Mouse (Mus musculus) CD8-positive naive resting alpha-beta T cell, adult 2 months (primary cell): ENCODE measurements around the gene Cyp3a13.
"Not testable (repeated sequence)": the region's sequence is repeated elsewhere in the genome, so short reads cannot be mapped to it uniquely, and the experiment has no call there.

Experiments
- DNase-seq, 2 experiments: peaks; one replicate each; pipeline ENCODE4 v3.0.0; 2022; ENCODE audit warnings: low read depth in 2 of 2, low spot score in 2 of 2

Cyp3a13 gene

GRCm38 (mm10) chr5:137921532-137921931 lies at the start of gene Cyp3a13:
Gene Cyp3a13, minus strand, starts transcription at chr5:137921619.
- DNase-seq: no peak

- no peak for DNase-seq
Measured at GRCm38 (mm10) chr5:137966492-137966891, 45.1 kb upstream of the Cyp3a13 start.

GRCm38 (mm10) chr5:137962945-137963344 lies 41.5 kb upstream of the Cyp3a13 start, which contains the start of gene Gjc3:
Gene Gjc3, minus strand, starts transcription at chr5:137963098.
- no peak for DNase-seq

- DNase-seq: no peak
Measured at GRCm38 (mm10) chr5:137956404-137956803, 35.0 kb upstream of the Cyp3a13 start.

- peak in 1 of 2 experiments; percentile 0 for DNase-seq
Measured at GRCm38 (mm10) chr5:137951218-137951617, 29.8 kb upstream of the Cyp3a13 start.

GRCm38 (mm10) chr5:137947303-137947702 lies 25.9 kb upstream of the Cyp3a13 start:
- no peak for DNase-seq

- no peak for DNase-seq
Measured at GRCm38 (mm10) chr5:137943133-137943532, 21.7 kb upstream of the Cyp3a13 start.

GRCm38 (mm10) chr5:137940948-137941347 lies 19.5 kb upstream of the Cyp3a13 start:
- DNase-seq: no peak

- DNase-seq: no peak
Measured at GRCm38 (mm10) chr5:137937238-137937637, 15.8 kb upstream of the Cyp3a13 start.

GRCm38 (mm10) chr5:137936486-137936885 lies 15.1 kb upstream of the Cyp3a13 start:
- DNase-seq: no peak

GRCm38 (mm10) chr5:137933934-137934333 lies 12.5 kb upstream of the Cyp3a13 start:
- DNase-seq: not testable (repeated sequence)

GRCm38 (mm10) chr5:137928439-137928838 lies 7.0 kb upstream of the Cyp3a13 start:
- no peak for DNase-seq

GRCm38 (mm10) chr5:137922171-137922570 lies 752 bp upstream of the Cyp3a13 start:
- DNase-seq: no peak

GRCm38 (mm10) chr5:137915550-137915949 lies 5.9 kb downstream of the Cyp3a13 start:
- no peak for DNase-seq

- no peak for DNase-seq
Measured at GRCm38 (mm10) chr5:137914508-137914907, 6.9 kb downstream of the Cyp3a13 start.

GRCm38 (mm10) chr5:137909564-137910262 lies 11.7 kb downstream of the Cyp3a13 start:
- DNase-seq: no peak

GRCm38 (mm10) chr5:137897812-137898211 lies 23.6 kb downstream of the Cyp3a13 start:
- DNase-seq: no peak

GRCm38 (mm10) chr5:137892954-137893353 lies 28.5 kb downstream of the Cyp3a13 start:
- no peak for DNase-seq

- DNase-seq: no peak
Measured at GRCm38 (mm10) chr5:137887666-137888065, 33.8 kb downstream of the Cyp3a13 start.

- peak in 1 of 2 experiments; percentile 42 for DNase-seq
Measured at GRCm38 (mm10) chr5:137885894-137886293, 35.5 kb downstream of the Cyp3a13 start.

- DNase-seq: no peak
Measured at GRCm38 (mm10) chr5:137883345-137883744, 38.1 kb downstream of the Cyp3a13 start.

- no peak for DNase-seq
Measured at GRCm38 (mm10) chr5:137882922-137883321, 38.5 kb downstream of the Cyp3a13 start.

GRCm38 (mm10) chr5:137877860-137878259 lies 43.6 kb downstream of the Cyp3a13 start:
- peak; percentile 13 to 33 for DNase-seq
